Mouse (Mus musculus) midbrain, embryonic 10.5 days (tissue): ENCODE data around the gene Cish. TPM values are rescaled to one million over a fixed set of nuclear protein-coding genes. Genes with fewer than 3 reads are reported as not detected.

Experiments
- DNase-seq: peaks from one replicate; pipeline ENCODE4 v3.0.0-alpha.2; 2017; ENCODE audit warnings: low spot score
- H3K27ac ChIP-seq: fragments of 300-500 bp; sonication (generic); replicated peaks from 2 replicates; pipeline ENCODE4 v1.5.1; 2016; ENCODE audit warnings: mild to moderate bottlenecking
- H3K27me3 ChIP-seq: fragments of 300-500 bp; sonication (generic); 2 replicates; pipeline ENCODE4 v1.6.1; 2016; ENCODE audit warnings: low read depth, mild to moderate bottlenecking; ENCODE audit not compliant: poor library complexity, severe bottlenecking
- H3K36me3 ChIP-seq: fragments of 300-500 bp; sonication (generic); 2 replicates; pipeline ENCODE4 v1.6.1; 2016; ENCODE audit warnings: mild to moderate bottlenecking, moderate library complexity
- H3K4me1 ChIP-seq: fragments of 300-500 bp; sonication (generic); 2 replicates; pipeline ENCODE4 v1.6.1; 2016
- H3K4me3 ChIP-seq: fragments of 300-500 bp; sonication (generic); 2 replicates; pipeline ENCODE4 v1.5.1; 2016; ENCODE audit warnings: mild to moderate bottlenecking, moderate library complexity
- H3K9me3 ChIP-seq: fragments of 300-500 bp; sonication (generic); replicated peaks from 2 replicates; pipeline ENCODE4 v1.6.1; 2016; ENCODE audit warnings: mild to moderate bottlenecking
- WGBS: fragments of 180-500 bp; shearing (Covaris S2); methylation state at CpG from one replicate; pipeline ENCODE4 v1.1.7; 2016; 5-methylcytosine and 5-hydroxymethylcytosine counted together
- polyA plus RNA-seq: library from polyadenylated mRNA; unstranded; fragments of >200 nt; fragmentation: Nextera tagmentation; extraction: Ambion mirVana; gene quantifications from 2 replicates; pipeline ENCODE4 v1.2.1, GENCODE M21; 2016

Gene Cish
- polyA plus RNA-seq, 1 experiment from 2014 or later: 7.3 TPM

- Histone ChIP-seq H3K4me1 (peaks cover 6% of the 10 kb centered on the region; the same call in 1 of the 2 replicates), H3K9me3 (no peaks in the 10 kb centered on the region), H3K4me3 (no peak overlapping the region), H3K36me3 (no peaks in the 10 kb centered on the region), H3K27ac (no peak overlapping the region), H3K27me3 (no peaks in the 10 kb centered on the region)
- no peak for DNase-seq
- WGBS: 78% methylated on average over 3 of the region's 3 CpGs
Measured at GRCm38 (mm10) chr9:107264731-107265130, 31.1 kb upstream of the Cish start.

- DNase-seq: no peak
- no peaks in the 10 kb centered on the region for H3K9me3 ChIP-seq
- H3K4me1 ChIP-seq: peaks cover 6% of the 10 kb centered on the region; the same call in 1 of the 2 replicates
- H3K4me3 ChIP-seq: no peak overlapping the region
- no peaks in the 10 kb centered on the region for H3K36me3 ChIP-seq
- 87% methylated on average over 1 of the region's 1 CpGs for WGBS
- H3K27ac ChIP-seq: no peak overlapping the region
- H3K27me3 ChIP-seq: no peaks in the 10 kb centered on the region
Measured at GRCm38 (mm10) chr9:107267028-107267427, 28.8 kb upstream of the Cish start.

- Histone ChIP-seq H3K27me3 (no peaks in the 10 kb centered on the region), H3K27ac (no peak overlapping the region), H3K9me3 (no peaks in the 10 kb centered on the region), H3K36me3 (no peaks in the 10 kb centered on the region), H3K4me1 (peaks cover 3% of the 10 kb centered on the region; the same call in 1 of the 2 replicates), H3K4me3 (no peak overlapping the region)
- DNase-seq: no peak
- 63% methylated on average over 4 of the region's 4 CpGs for WGBS
Measured at GRCm38 (mm10) chr9:107267721-107268402, 28.0 kb upstream of the Cish start.

GRCm38 (mm10) chr9:107269772-107270171 lies 26.1 kb upstream of the Cish start:
- H3K4me3 ChIP-seq: no peak overlapping the region
- no peaks in the 10 kb centered on the region for H3K9me3 ChIP-seq
- 97% methylated on average over 1 of the region's 1 CpGs for WGBS
- H3K27ac ChIP-seq: no peak overlapping the region
- no peaks in the 10 kb centered on the region for H3K36me3 ChIP-seq
- DNase-seq: no peak
- 0 out of 2 replicates have a peak, but pooled peaks cover 3% of the 10 kb centered on the region for H3K4me1 ChIP-seq
- H3K27me3 ChIP-seq: no peaks in the 10 kb centered on the region

GRCm38 (mm10) chr9:107271177-107271938 lies 24.5 kb upstream of the Cish start:
- Histone ChIP-seq H3K4me1 (no peaks in the 10 kb centered on the region), H3K27me3 (no peaks in the 10 kb centered on the region), H3K9me3 (no peaks in the 10 kb centered on the region), H3K27ac (no peak overlapping the region), H3K36me3 (no peaks in the 10 kb centered on the region), H3K4me3 (no peak overlapping the region)
- WGBS: 79% methylated on average over 7 of the region's 7 CpGs
- DNase-seq: no peak

- Histone ChIP-seq H3K9me3 (no peaks in the 10 kb centered on the region), H3K27ac (no peak overlapping the region), H3K4me3 (no peak overlapping the region), H3K36me3 (no peaks in the 10 kb centered on the region), H3K4me1 (no peaks in the 10 kb centered on the region), H3K27me3 (no peaks in the 10 kb centered on the region)
- no peak for DNase-seq
- 86% methylated on average over 4 of the region's 4 CpGs for WGBS
Measured at GRCm38 (mm10) chr9:107272284-107272683, 23.5 kb upstream of the Cish start.

- no peak for DNase-seq
- Histone ChIP-seq H3K27ac (no peak overlapping the region), H3K4me1 (peaks cover 1% of the 10 kb centered on the region; the same call in 1 of the 2 replicates), H3K9me3 (no peaks in the 10 kb centered on the region), H3K36me3 (no peaks in the 10 kb centered on the region), H3K27me3 (no peaks in the 10 kb centered on the region), H3K4me3 (no peak overlapping the region)
- WGBS: 79% methylated on average over 10 of the region's 10 CpGs
Measured at GRCm38 (mm10) chr9:107273184-107273583, 22.6 kb upstream of the Cish start.

GRCm38 (mm10) chr9:107274751-107275150 lies 21.1 kb upstream of the Cish start:
- Histone ChIP-seq H3K36me3 (no peaks in the 10 kb centered on the region), H3K4me3 (no peak overlapping the region), H3K27ac (no peak overlapping the region), H3K9me3 (no peaks in the 10 kb centered on the region), H3K4me1 (peaks cover 17% of the 10 kb centered on the region), H3K27me3 (peaks cover 12% of the 10 kb centered on the region)
- DNase-seq: no peak
- 87% methylated on average over 6 of the region's 6 CpGs for WGBS

GRCm38 (mm10) chr9:107275710-107276109 lies 20.1 kb upstream of the Cish start:
- Histone ChIP-seq H3K27me3 (peaks cover 14% of the 10 kb centered on the region), H3K9me3 (no peaks in the 10 kb centered on the region), H3K4me3 (no peak overlapping the region), H3K4me1 (peaks cover 27% of the 10 kb centered on the region), H3K36me3 (no peaks in the 10 kb centered on the region), H3K27ac (no peak overlapping the region)
- no peak for DNase-seq
- WGBS: 91% methylated on average over 5 of the region's 5 CpGs

GRCm38 (mm10) chr9:107277603-107278002 lies 18.2 kb upstream of the Cish start:
- H3K36me3 ChIP-seq: no peaks in the 10 kb centered on the region
- H3K27me3 ChIP-seq: peaks cover 14% of the 10 kb centered on the region
- H3K27ac ChIP-seq: no peak overlapping the region
- no peak overlapping the region for H3K4me3 ChIP-seq
- WGBS: 88% methylated on average over 7 of the region's 7 CpGs
- no peak for DNase-seq
- no peaks in the 10 kb centered on the region for H3K9me3 ChIP-seq
- peaks cover 29% of the 10 kb centered on the region for H3K4me1 ChIP-seq

GRCm38 (mm10) chr9:107278126-107278525 lies 17.7 kb upstream of the Cish start:
- no peak overlapping the region for H3K27ac ChIP-seq
- no peaks in the 10 kb centered on the region for H3K9me3 ChIP-seq
- no peaks in the 10 kb centered on the region for H3K36me3 ChIP-seq
- H3K27me3 ChIP-seq: peaks cover 14% of the 10 kb centered on the region
- peaks cover 29% of the 10 kb centered on the region for H3K4me1 ChIP-seq
- no peak for DNase-seq
- no peak overlapping the region for H3K4me3 ChIP-seq
- WGBS: 45% methylated on average over 4 of the region's 4 CpGs

GRCm38 (mm10) chr9:107278527-107279377 lies 17.1 kb upstream of the Cish start:
- no peak overlapping the region for H3K27ac ChIP-seq
- WGBS: 65% methylated on average over 8 of the region's 8 CpGs
- H3K4me3 ChIP-seq: no peak overlapping the region
- peaks cover 29% of the 10 kb centered on the region for H3K4me1 ChIP-seq
- DNase-seq: no peak
- no peaks in the 10 kb centered on the region for H3K9me3 ChIP-seq
- no peaks in the 10 kb centered on the region for H3K36me3 ChIP-seq
- H3K27me3 ChIP-seq: peaks cover 14% of the 10 kb centered on the region
